Mouse (Mus musculus) ovary, postnatal 14 days (tissue): ENCODE data around the gene Olfr509.
"Not testable (repeated sequence)": the region's sequence is repeated elsewhere in the genome, so short reads cannot be mapped to it uniquely, and the experiment has no call there.

Source experiments
- DNase-seq: peaks from one replicate; pipeline ENCODE4 v3.0.0; 2022; ENCODE audit warnings: low spot score

Gene Olfr509

GRCm38 (mm10) chr7:108651806-108652205 lies at the start of gene Olfr509:
Olfr509 (minus strand) TSS chr7:108651906.
- DNase-seq, result no peak

- DNase-seq, result no peak
These were observed 27.2 kb upstream of the Olfr509 start for GRCm38 (mm10) chr7:108678886-108679285.

- no peak for DNase-seq
These were observed 19.4 kb upstream of the Olfr509 start for GRCm38 (mm10) chr7:108671058-108671457.

- no peak for DNase-seq
These were observed 14.4 kb upstream of the Olfr509 start, which contains the start of gene Olfr510 for GRCm38 (mm10) chr7:108666118-108666517. Olfr510 (plus strand) TSS chr7:108666418.

GRCm38 (mm10) chr7:108662419-108662818 lies 10.7 kb upstream of the Olfr509 start:
- DNase-seq, result no peak

- no peak for DNase-seq
These were observed 22.0 kb downstream of the Olfr509 start, which contains the start of gene Olfr508 for GRCm38 (mm10) chr7:108629694-108630093. Olfr508 (plus strand) TSS chr7:108629994.

GRCm38 (mm10) chr7:108621514-108621913 lies 30.2 kb downstream of the Olfr509 start, which contains the start of gene Olfr507:
Olfr507 (plus strand) TSS chr7:108621814.
- no peak for DNase-seq

GRCm38 (mm10) chr7:108616781-108617180 lies 34.9 kb downstream of the Olfr509 start:
- not testable (repeated sequence) for DNase-seq

GRCm38 (mm10) chr7:108614110-108614509 lies 37.6 kb downstream of the Olfr509 start:
- no peak for DNase-seq

GRCm38 (mm10) chr7:108610487-108610886 lies 41.2 kb downstream of the Olfr509 start, which contains the start of gene Olfr506:
Olfr506 (plus strand) TSS chr7:108610787.
- DNase-seq, result no peak

- DNase-seq, result not testable (repeated sequence)
These were observed 49.8 kb downstream of the Olfr509 start for GRCm38 (mm10) chr7:108601916-108602315.
